Mouse (Mus musculus) neural tube, embryonic 12.5 days (tissue): ENCODE results near the gene Chmp6. TPM values are rescaled to one million over a fixed set of nuclear protein-coding genes. Genes with fewer than 3 reads are reported as not detected.
A peak's percentile ranks its signal among the peaks of the same experiment; 100 is the strongest.

ENCODE experiments used
- ATAC-seq: fragments of 200-750 bp; cut with Nextera tagmentation; 2 replicates; pipeline ENCODE4 v1.8.0; 2017; ENCODE audit warnings: low read depth, mild to moderate bottlenecking, moderate TSS enrichment, moderate library complexity; ENCODE audit not compliant: low FRiP score
- H3K27ac ChIP-seq: fragments of 300-500 bp; sonication (generic); 2 replicates; pipeline ENCODE4 v1.5.1; 2016
- H3K27me3 ChIP-seq: fragments of 300-500 bp; sonication (generic); replicated peaks from 2 replicates; pipeline ENCODE4 v1.6.1; 2016; ENCODE audit warnings: mild to moderate bottlenecking
- H3K36me3 ChIP-seq: fragments of 300-500 bp; sonication (generic); 2 replicates; pipeline ENCODE4 v1.6.1; 2016; ENCODE audit warnings: mild to moderate bottlenecking
- H3K4me1 ChIP-seq: fragments of 300-500 bp; sonication (generic); 2 replicates; pipeline ENCODE4 v1.6.1; 2016
- H3K4me2 ChIP-seq: fragments of 300-500 bp; sonication (generic); replicated peaks from 2 replicates; pipeline ENCODE4 v1.6.1; 2016; ENCODE audit warnings: mild to moderate bottlenecking
- H3K4me3 ChIP-seq: fragments of 300-500 bp; sonication (generic); 2 replicates; pipeline ENCODE4 v1.5.1; 2016
- H3K9ac ChIP-seq: fragments of 300-500 bp; sonication (generic); 2 replicates; pipeline ENCODE4 v1.6.1; 2016; ENCODE audit warnings: mild to moderate bottlenecking
- H3K9me3 ChIP-seq: fragments of 300-500 bp; sonication (generic); 2 replicates; pipeline ENCODE4 v1.6.1; 2016; ENCODE audit warnings: mild to moderate bottlenecking
- WGBS: fragments of 180-500 bp; shearing (Covaris S2); methylation state at CpG from one replicate; pipeline ENCODE4 v1.1.7; 2016; 5-methylcytosine and 5-hydroxymethylcytosine counted together
- polyA plus RNA-seq: library from polyadenylated mRNA; unstranded; fragments of >200 nt; fragmentation: Nextera tagmentation; extraction: Ambion mirVana; gene quantifications from 2 replicates; pipeline ENCODE4 v1.2.1, GENCODE M21; 2016

Chmp6 gene
- polyA plus RNA-seq, 1 experiment from 2014 or later = 99.4 TPM

DNA sequence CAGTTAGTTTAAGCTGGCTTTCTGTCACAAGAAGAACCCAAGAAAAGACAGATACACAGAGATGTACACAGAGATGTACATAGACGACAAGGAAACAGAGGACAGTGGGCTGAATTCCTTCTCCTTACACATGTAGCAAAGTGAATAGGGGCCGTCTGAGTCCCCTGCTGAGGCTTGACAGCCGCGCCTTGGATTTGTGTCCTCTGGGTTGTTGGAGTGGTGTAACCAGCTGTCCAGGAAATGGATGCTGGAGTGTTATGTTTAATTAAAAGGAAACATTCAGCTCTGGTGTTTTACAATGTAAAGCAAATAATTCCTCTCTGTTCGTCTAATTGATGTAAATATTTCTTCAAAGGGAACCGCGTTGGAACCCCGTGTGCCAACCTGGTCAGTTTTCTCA is 28.6 kb downstream of the Chmp6 start:
- peaks cover 48% of the 10 kb centered on the region for H3K4me1 ChIP-seq
- ATAC-seq = no peak
- peak overlapping the region; percentile 77; the same call in 1 of the 2 replicates for H3K9ac ChIP-seq
- H3K27me3 ChIP-seq = peaks cover 11% of the 10 kb centered on the region; the same call in 1 of the 2 replicates
- peak overlapping the region; percentile 60 for H3K4me3 ChIP-seq
- H3K4me2 ChIP-seq = peak overlapping the region; percentile 99
- H3K27ac ChIP-seq = no peak overlapping the region
- no peaks in the 10 kb centered on the region for H3K9me3 ChIP-seq
- no peaks in the 10 kb centered on the region for H3K36me3 ChIP-seq
- whole genome bisulfite sequencing = 3% methylated on average over 8 of the region's 8 CpGs

GRCm38 (mm10) chr11:119942201-119942726 is 29.0 kb downstream of the Chmp6 start:
- H3K27ac ChIP-seq = no peak overlapping the region; the same call in 1 of the 2 replicates
- H3K4me2 ChIP-seq = peak overlapping the region; percentile 99
- peak overlapping the region; percentile 77 for H3K9ac ChIP-seq
- H3K4me3 ChIP-seq = peak overlapping the region; percentile 60
- peak; percentile 62 for ATAC-seq
- H3K27me3 ChIP-seq = peaks cover 11% of the 10 kb centered on the region; the same call in 1 of the 2 replicates
- H3K36me3 ChIP-seq = no peaks in the 10 kb centered on the region
- H3K9me3 ChIP-seq = no peaks in the 10 kb centered on the region
- under 1% methylated on average over 42 of the region's 43 CpGs for WGBS
- peaks cover 46% of the 10 kb centered on the region for H3K4me1 ChIP-seq

DNA sequence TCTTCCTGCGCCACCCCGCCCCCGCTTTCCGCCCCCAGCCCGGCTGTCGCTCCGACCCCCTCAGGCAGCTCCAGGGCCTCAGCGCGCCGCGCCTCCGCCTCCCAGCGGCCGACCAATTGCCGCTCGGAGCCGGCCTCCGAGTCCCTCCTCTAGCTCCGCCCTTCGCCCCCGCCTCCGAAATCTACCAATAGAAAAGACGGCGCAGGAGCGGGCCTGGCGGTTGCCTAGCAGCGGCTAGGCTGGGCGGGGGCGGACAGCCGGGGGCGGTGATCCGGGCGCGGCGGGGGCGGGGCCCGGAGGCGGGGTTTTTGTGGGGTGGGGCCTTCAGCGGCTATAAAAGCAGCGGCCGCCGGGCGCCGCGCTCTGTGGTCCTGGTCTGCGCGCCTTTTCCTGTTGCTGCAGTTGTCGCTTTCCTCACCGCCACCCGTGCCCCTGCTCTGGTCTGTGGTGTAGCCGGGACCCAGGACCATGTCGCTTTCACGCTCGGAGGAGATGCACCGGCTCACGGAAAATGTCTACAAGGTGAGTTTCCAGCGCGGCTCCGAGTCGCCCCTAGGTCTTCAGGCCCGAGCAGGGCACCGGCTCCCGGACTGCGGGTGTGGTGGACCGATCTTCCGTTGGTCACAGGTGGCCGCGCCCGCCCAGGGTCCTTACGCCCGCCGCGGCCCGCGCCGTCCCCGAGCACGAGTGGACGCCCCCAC is 29.6 kb downstream of the Chmp6 start, which contains the start of gene Baiap2:
Gene Baiap2, plus strand, starts transcription at position 37 of the 701 bp plus-strand sequence.
- Histone ChIP-seq H3K27ac (no peak within 1 kb of the TSS; the same call in 1 of the 2 replicates), H3K36me3 (no peaks in the 10 kb centered on the region), H3K4me3 (peak within 1 kb of the TSS; percentile 60), H3K27me3 (peaks cover 11% of the 10 kb centered on the region; the same call in 1 of the 2 replicates), H3K4me2 (peak within 1 kb of the TSS; percentile 99), H3K4me1 (peaks cover 42% of the 10 kb centered on the region), H3K9ac (peak within 1 kb of the TSS; percentile 77), H3K9me3 (no peaks in the 10 kb centered on the region)
- under 1% methylated on average over 79 of the region's 79 CpGs for WGBS
- ATAC-seq = peak; percentile 96

- 6% methylated on average over 32 of the region's 32 CpGs for WGBS
- H3K4me3 ChIP-seq = peak overlapping the region; percentile 60
- H3K4me2 ChIP-seq = peak overlapping the region; percentile 99
- H3K4me1 ChIP-seq = peaks cover 46% of the 10 kb centered on the region
- peaks cover 11% of the 10 kb centered on the region; the same call in 1 of the 2 replicates for H3K27me3 ChIP-seq
- no peaks in the 10 kb centered on the region for H3K9me3 ChIP-seq
- peak; percentile 26; the same call in 1 of the 2 replicates for ATAC-seq
- no peaks in the 10 kb centered on the region for H3K36me3 ChIP-seq
- H3K9ac ChIP-seq = peak overlapping the region; percentile 77
- no peak overlapping the region for H3K27ac ChIP-seq
Measured at GRCm38 (mm10) chr11:119943428-119943988, 30.3 kb downstream of the Chmp6 start.

- peaks cover 7% of the 10 kb centered on the region; the same call in 1 of the 2 replicates for H3K27me3 ChIP-seq
- H3K27ac ChIP-seq = no peak overlapping the region
- H3K4me2 ChIP-seq = no peak overlapping the region
- peaks cover 33% of the 10 kb centered on the region; the same call in 1 of the 2 replicates for H3K4me1 ChIP-seq
- no peak for ATAC-seq
- no peak overlapping the region for H3K4me3 ChIP-seq
- WGBS = 92% methylated on average over 7 of the region's 7 CpGs
- no peaks in the 10 kb centered on the region for H3K36me3 ChIP-seq
- no peak overlapping the region for H3K9ac ChIP-seq
- no peaks in the 10 kb centered on the region for H3K9me3 ChIP-seq
Measured at GRCm38 (mm10) chr11:119945343-119945742, 32.1 kb downstream of the Chmp6 start.

DNA sequence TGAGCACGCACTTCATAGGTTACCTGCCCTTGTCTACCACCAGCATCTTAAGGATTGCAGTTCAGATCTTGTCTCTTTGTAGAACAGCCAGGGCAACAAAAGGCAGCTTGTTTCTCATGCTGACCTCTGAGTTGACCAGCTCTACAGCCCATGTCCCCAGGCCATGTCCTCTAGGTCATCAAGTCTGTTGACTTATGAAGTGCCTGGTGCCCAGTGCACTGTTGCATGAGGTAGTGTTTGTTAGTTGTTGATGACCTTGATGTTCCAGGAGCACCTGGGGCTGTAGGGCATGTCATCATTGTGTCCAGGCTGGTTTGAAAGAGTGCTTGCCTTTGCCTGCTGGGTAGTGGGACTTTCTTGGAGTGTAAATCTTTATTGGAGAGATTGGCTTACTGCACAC is 34.2 kb downstream of the Chmp6 start:
- Histone ChIP-seq H3K27me3 (no peaks in the 10 kb centered on the region), H3K4me2 (no peak overlapping the region), H3K9me3 (no peaks in the 10 kb centered on the region), H3K4me3 (no peak overlapping the region), H3K9ac (no peak overlapping the region), H3K4me1 (peaks cover 19% of the 10 kb centered on the region; the same call in 1 of the 2 replicates), H3K27ac (no peak overlapping the region), H3K36me3 (no peaks in the 10 kb centered on the region)
- WGBS = 90% methylated on average over 1 of the region's 1 CpGs
- no peak for ATAC-seq

DNA sequence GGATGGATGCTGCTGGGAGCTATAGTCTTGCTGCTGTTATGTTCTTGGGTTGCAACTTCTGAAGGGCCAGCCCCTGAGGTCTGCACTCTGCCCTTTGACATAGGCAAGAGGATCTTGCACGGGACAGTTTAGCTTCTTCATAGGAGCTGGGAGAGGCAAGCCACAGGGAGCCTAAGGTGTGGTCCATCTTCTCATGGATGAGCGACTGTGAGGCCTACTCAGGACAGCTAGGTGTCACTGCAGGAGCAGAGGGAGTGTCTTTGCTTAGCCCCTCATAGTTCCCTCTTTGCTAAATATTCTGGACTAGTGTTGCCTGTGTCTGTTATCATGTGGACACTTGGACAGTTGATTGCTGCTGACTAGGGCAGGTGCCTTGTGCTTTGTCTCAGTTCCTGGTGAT is 34.7 kb downstream of the Chmp6 start:
- WGBS = 60% methylated on average over 2 of the region's 2 CpGs
- Histone ChIP-seq H3K4me3 (no peak overlapping the region), H3K9ac (no peak overlapping the region), H3K27me3 (no peaks in the 10 kb centered on the region), H3K4me2 (no peak overlapping the region), H3K36me3 (no peaks in the 10 kb centered on the region), H3K27ac (no peak overlapping the region), H3K4me1 (peaks cover 19% of the 10 kb centered on the region; the same call in 1 of the 2 replicates), H3K9me3 (no peaks in the 10 kb centered on the region)
- no peak for ATAC-seq

- no peaks in the 10 kb centered on the region for H3K36me3 ChIP-seq
- no peak overlapping the region for H3K4me2 ChIP-seq
- H3K4me1 ChIP-seq = peaks cover 16% of the 10 kb centered on the region
- ATAC-seq = no peak
- no peaks in the 10 kb centered on the region for H3K9me3 ChIP-seq
- no peak overlapping the region for H3K4me3 ChIP-seq
- H3K9ac ChIP-seq = no peak overlapping the region
- 76% methylated on average over 4 of the region's 4 CpGs for WGBS
- no peaks in the 10 kb centered on the region for H3K27me3 ChIP-seq
- H3K27ac ChIP-seq = no peak overlapping the region
Measured at GRCm38 (mm10) chr11:119948305-119948704, 35.1 kb downstream of the Chmp6 start.

DNA sequence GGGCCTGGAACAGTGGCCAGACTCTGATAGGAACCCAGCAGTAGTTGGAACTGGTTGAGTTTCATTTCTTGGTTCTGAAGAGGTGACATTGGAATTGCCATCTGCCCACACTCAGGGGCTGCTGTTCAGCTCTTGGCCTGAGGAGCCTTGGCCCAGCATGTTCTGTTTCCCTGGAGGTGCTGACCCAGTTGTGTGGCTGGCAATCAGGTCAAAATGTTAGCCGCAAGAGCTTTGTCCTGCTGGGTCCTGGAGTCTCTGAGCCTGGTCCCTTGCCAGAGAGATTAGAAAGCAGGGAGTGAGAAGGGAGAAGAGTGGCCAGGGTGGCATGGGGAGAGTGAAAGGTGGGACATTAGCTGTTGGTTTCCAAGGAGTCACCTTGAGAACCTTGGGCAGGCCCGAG is 35.6 kb downstream of the Chmp6 start:
- Histone ChIP-seq H3K27me3 (no peaks in the 10 kb centered on the region), H3K9me3 (no peaks in the 10 kb centered on the region), H3K27ac (no peak overlapping the region), H3K4me3 (no peak overlapping the region), H3K4me2 (no peak overlapping the region), H3K36me3 (no peaks in the 10 kb centered on the region), H3K9ac (no peak overlapping the region), H3K4me1 (peaks cover 12% of the 10 kb centered on the region; the same call in 1 of the 2 replicates)
- 94% methylated on average over 2 of the region's 2 CpGs for WGBS
- no peak for ATAC-seq

- no peak overlapping the region for H3K4me3 ChIP-seq
- peaks cover 6% of the 10 kb centered on the region; the same call in 1 of the 2 replicates for H3K4me1 ChIP-seq
- no peaks in the 10 kb centered on the region for H3K36me3 ChIP-seq
- no peaks in the 10 kb centered on the region for H3K9me3 ChIP-seq
- no peak overlapping the region for H3K4me2 ChIP-seq
- no peak overlapping the region for H3K9ac ChIP-seq
- no peak overlapping the region for H3K27ac ChIP-seq
- ATAC-seq = no peak
- H3K27me3 ChIP-seq = no peaks in the 10 kb centered on the region
- 95% methylated on average over 3 of the region's 3 CpGs for WGBS
Measured at GRCm38 (mm10) chr11:119950535-119950934, 37.3 kb downstream of the Chmp6 start.

DNA sequence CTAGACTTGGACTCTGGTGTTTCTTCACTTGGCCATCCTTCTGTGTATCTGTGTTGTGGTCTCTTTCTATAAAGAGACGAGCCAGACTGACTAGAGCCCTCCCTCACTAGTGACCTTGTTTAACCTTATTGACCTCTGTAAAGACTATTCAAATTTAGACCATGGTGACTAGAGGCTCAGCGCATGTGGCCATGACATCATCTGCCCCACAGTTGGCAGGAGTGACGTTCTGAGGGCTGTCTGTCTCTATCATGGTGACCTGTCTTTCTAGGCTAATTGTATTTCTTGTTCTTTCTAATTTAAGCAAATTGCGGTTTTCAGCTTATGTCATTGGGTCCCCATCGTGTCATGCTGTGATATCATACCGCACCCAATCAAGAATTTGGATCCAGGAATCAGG is 38.1 kb downstream of the Chmp6 start:
- no peak for ATAC-seq
- Histone ChIP-seq H3K4me1 (peaks cover 6% of the 10 kb centered on the region; the same call in 1 of the 2 replicates), H3K4me3 (no peak overlapping the region), H3K9me3 (no peaks in the 10 kb centered on the region), H3K9ac (no peak overlapping the region), H3K4me2 (no peak overlapping the region), H3K36me3 (no peaks in the 10 kb centered on the region), H3K27ac (no peak overlapping the region), H3K27me3 (no peaks in the 10 kb centered on the region)
- WGBS = 91% methylated on average over 6 of the region's 6 CpGs
